Mouse (Mus musculus): ENCODE data around the gene Dram1. TPM values are rescaled to one million over a fixed set of nuclear protein-coding genes. Genes with fewer than 3 reads are reported as not detected.

Gene Dram1
- polyA plus RNA-seq, 1 experiment from 2014 or later = 0.62 TPM

DNA sequence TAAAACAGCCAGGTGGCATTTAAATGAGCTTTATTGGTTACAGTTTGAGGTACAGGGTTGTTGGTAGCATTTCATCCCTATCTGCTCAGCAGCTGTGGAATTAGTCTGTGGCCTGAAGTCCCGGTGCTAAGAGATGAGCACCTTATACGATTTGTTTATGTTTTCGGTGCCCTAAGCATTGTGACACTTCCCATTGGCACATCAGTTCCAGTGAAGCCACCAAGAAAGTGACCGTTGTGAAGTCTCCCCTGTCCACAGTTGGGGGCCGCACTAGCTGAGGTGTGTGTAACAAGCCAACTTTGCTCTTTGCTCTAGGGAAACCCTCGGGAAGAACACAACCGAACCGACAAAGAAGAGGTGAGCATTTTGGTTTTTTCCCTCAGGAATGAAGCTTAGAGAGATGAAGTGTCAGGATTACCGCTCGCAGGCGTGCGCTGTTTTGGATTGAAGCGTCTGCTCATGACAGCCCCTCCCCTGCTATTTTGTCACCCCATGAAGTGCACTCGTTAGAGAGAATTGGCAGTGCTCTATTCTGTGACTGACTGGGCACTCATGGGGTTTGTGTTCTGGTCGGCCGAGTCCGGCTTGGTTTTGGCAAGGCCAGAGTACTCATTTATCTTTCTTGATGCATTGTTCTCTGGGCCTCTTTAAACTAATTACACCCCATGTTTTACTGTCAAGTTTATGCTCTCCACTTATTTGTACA lies 33.6 kb upstream of the Dram1 start:
- H3K9me3 ChIP-seq (replicated peaks; ENCODE audit: control insufficient read depth, low read length) = no peaks in the 10 kb centered on the region
- no peaks in the 10 kb centered on the region for H3K36me3 ChIP-seq (replicated peaks; ENCODE audit: control insufficient read depth, insufficient read depth, low read depth, low read length)
- no peak overlapping the region for H3K4me3 ChIP-seq (ENCODE audit: low read depth, low read length)
- no peak overlapping the region for H3K27ac ChIP-seq (replicated peaks; ENCODE audit: low read depth, low read length)
- H3K27me3 ChIP-seq (ENCODE audit: control insufficient read depth, insufficient read depth, low read length) = no peaks in the 10 kb centered on the region
- 81% methylated on average over 17 of the region's 17 CpGs for WGBS
- DNase-seq (ENCODE audit: low spot score) (no peak), ATAC-seq (replicated peaks; ENCODE audit: insufficient number of reproducible peaks, low FRiP score, low TSS enrichment, low read depth) (no peak)
- H3K9ac ChIP-seq (replicated peaks; ENCODE audit: low read length) = no peak overlapping the region
- no peak overlapping the region for H3K4me2 ChIP-seq (ENCODE audit: low read depth, low read length)
- no peaks in the 10 kb centered on the region for H3K4me1 ChIP-seq (ENCODE audit: control insufficient read depth, insufficient read depth, low read length)

DNA sequence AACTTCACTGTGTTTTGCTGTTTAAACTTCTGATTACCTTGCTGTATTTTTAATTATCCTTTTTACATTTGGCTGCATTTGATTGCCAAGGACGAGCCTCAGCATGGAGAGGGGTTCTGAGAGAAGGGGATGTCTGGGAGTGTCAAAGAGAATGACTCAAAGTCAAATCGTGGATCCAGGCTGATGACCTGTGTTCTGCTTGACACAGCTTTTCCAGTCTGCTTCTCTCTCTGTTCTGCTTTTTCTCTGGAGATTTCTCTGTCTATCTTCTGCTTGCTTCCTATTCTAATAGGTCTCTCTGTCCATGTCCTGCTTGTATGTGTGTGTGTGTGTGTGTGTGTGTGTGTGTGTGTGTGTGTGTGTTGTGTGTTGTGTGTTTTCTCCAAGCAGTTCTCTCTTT lies 30.9 kb upstream of the Dram1 start:
- no peak overlapping the region for H3K4me2 ChIP-seq (ENCODE audit: low read depth, low read length)
- no peaks in the 10 kb centered on the region for H3K9me3 ChIP-seq (replicated peaks; ENCODE audit: control insufficient read depth, low read length)
- no peak for DNase-seq (ENCODE audit: low spot score)
- no peak for ATAC-seq (replicated peaks; ENCODE audit: insufficient number of reproducible peaks, low FRiP score, low TSS enrichment, low read depth)
- H3K27me3 ChIP-seq (ENCODE audit: control insufficient read depth, insufficient read depth, low read length) = no peaks in the 10 kb centered on the region
- H3K9ac ChIP-seq (replicated peaks; ENCODE audit: low read length) = no peak overlapping the region
- H3K27ac ChIP-seq (replicated peaks; ENCODE audit: low read depth, low read length) = no peak overlapping the region
- H3K36me3 ChIP-seq (replicated peaks; ENCODE audit: control insufficient read depth, insufficient read depth, low read depth, low read length) = no peaks in the 10 kb centered on the region
- 73% methylated on average over 2 of the region's 2 CpGs for WGBS
- no peaks in the 10 kb centered on the region for H3K4me1 ChIP-seq (ENCODE audit: control insufficient read depth, insufficient read depth, low read length)
- H3K4me3 ChIP-seq (ENCODE audit: low read depth, low read length) = no peak overlapping the region

DNA sequence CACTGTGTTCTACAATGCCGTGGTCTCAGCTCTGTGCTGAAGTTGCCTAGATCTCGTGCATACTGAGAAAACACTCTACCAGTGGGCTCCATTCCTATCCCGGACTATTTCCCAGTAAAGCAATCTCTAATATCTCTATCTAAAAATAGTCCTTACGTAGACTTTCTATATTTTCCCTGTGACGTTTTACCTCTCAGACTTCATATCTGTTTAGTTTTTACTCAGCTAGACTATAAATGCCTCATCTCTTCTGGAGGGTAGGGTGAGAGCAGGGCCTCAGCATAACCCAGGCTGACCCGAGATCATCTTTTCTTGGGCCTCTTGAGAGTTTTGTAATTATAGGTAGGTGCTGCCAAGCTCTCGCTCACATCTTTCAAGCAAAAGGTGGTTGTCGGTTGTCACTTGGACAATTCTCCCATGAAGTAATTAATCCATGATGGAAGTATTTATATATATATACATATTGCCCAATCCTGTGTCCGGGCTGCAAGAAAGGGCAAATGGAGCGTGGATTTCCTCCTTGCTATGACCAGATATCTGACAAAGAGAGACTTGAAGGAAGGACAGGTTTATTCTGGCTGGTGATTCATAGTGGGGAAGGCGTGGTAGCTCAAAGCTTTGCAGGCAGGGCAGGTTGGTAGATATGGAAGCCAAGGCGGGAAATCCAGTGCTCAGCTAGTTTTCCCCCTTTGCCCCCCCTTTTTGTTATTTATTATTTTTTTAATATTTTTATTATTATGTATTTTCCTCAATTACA lies 29.2 kb upstream of the Dram1 start:
- Histone ChIP-seq H3K4me2 (ENCODE audit: low read depth, low read length) (no peak overlapping the region), H3K4me1 (ENCODE audit: control insufficient read depth, insufficient read depth, low read length) (no peaks in the 10 kb centered on the region), H3K4me3 (ENCODE audit: low read depth, low read length) (no peak overlapping the region), H3K36me3 (replicated peaks; ENCODE audit: control insufficient read depth, insufficient read depth, low read depth, low read length) (no peaks in the 10 kb centered on the region), H3K9ac (replicated peaks; ENCODE audit: low read length) (no peak overlapping the region), H3K9me3 (replicated peaks; ENCODE audit: control insufficient read depth, low read length) (no peaks in the 10 kb centered on the region), H3K27me3 (ENCODE audit: control insufficient read depth, insufficient read depth, low read length) (no peaks in the 10 kb centered on the region), H3K27ac (replicated peaks; ENCODE audit: low read depth, low read length) (no peak overlapping the region)
- 90% methylated on average over 12 of the region's 12 CpGs for WGBS
- no peak for DNase-seq (ENCODE audit: low spot score)
- no peak for ATAC-seq (replicated peaks; ENCODE audit: insufficient number of reproducible peaks, low FRiP score, low TSS enrichment, low read depth)

- H3K27me3 ChIP-seq (ENCODE audit: control insufficient read depth, insufficient read depth, low read length) = no peaks in the 10 kb centered on the region
- ATAC-seq (replicated peaks; ENCODE audit: insufficient number of reproducible peaks, low FRiP score, low TSS enrichment, low read depth) (no peak), DNase-seq (ENCODE audit: low spot score) (no peak)
- H3K4me3 ChIP-seq (ENCODE audit: low read depth, low read length) = no peak overlapping the region
- H3K4me1 ChIP-seq (ENCODE audit: control insufficient read depth, insufficient read depth, low read length) = no peaks in the 10 kb centered on the region
- H3K4me2 ChIP-seq (ENCODE audit: low read depth, low read length) = no peak overlapping the region
- H3K36me3 ChIP-seq (replicated peaks; ENCODE audit: control insufficient read depth, insufficient read depth, low read depth, low read length) = no peaks in the 10 kb centered on the region
- no peak overlapping the region for H3K27ac ChIP-seq (replicated peaks; ENCODE audit: low read depth, low read length)
- H3K9ac ChIP-seq (replicated peaks; ENCODE audit: low read length) = no peak overlapping the region
- H3K9me3 ChIP-seq (replicated peaks; ENCODE audit: control insufficient read depth, low read length) = no peaks in the 10 kb centered on the region
- WGBS = 86% methylated on average over 7 of the region's 7 CpGs
Observed at GRCm38 (mm10) chr10:88405812-88406211, 26.9 kb upstream of the Dram1 start.

DNA sequence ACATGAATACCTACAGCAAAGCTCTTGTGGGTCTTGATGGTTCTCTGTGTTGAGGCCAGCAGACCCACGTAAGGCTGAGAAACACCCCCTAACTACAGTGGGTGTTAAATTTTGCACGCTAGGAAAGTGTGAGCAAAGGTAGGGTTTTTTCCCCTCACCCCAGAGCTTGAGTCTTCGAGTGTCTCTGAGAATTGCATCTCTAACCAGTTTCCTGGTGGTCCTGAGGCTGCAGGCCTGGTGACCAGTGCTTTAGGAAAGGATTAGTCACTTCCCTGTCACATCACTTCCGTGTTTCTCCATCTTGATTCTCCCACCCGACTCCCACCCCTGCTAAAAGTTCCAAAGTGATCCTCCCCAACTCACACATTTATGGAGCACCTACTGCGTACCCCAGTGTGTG lies 25.3 kb upstream of the Dram1 start:
- DNase-seq (ENCODE audit: low spot score) (no peak), ATAC-seq (replicated peaks; ENCODE audit: insufficient number of reproducible peaks, low FRiP score, low TSS enrichment, low read depth) (no peak)
- Histone ChIP-seq H3K9me3 (replicated peaks; ENCODE audit: control insufficient read depth, low read length) (no peaks in the 10 kb centered on the region), H3K36me3 (replicated peaks; ENCODE audit: control insufficient read depth, insufficient read depth, low read depth, low read length) (no peaks in the 10 kb centered on the region), H3K27me3 (ENCODE audit: control insufficient read depth, insufficient read depth, low read length) (no peaks in the 10 kb centered on the region), H3K4me1 (ENCODE audit: control insufficient read depth, insufficient read depth, low read length) (no peaks in the 10 kb centered on the region), H3K27ac (replicated peaks; ENCODE audit: low read depth, low read length) (no peak overlapping the region), H3K4me2 (ENCODE audit: low read depth, low read length) (no peak overlapping the region), H3K9ac (replicated peaks; ENCODE audit: low read length) (no peak overlapping the region), H3K4me3 (ENCODE audit: low read depth, low read length) (no peak overlapping the region)
- 89% methylated on average over 6 of the region's 6 CpGs for WGBS

GRCm38 (mm10) chr10:88403021-88403420 lies 24.1 kb upstream of the Dram1 start:
- Histone ChIP-seq H3K27me3 (ENCODE audit: control insufficient read depth, insufficient read depth, low read length) (no peaks in the 10 kb centered on the region), H3K9me3 (replicated peaks; ENCODE audit: control insufficient read depth, low read length) (no peaks in the 10 kb centered on the region), H3K4me1 (ENCODE audit: control insufficient read depth, insufficient read depth, low read length) (no peaks in the 10 kb centered on the region), H3K9ac (replicated peaks; ENCODE audit: low read length) (no peak overlapping the region), H3K27ac (replicated peaks; ENCODE audit: low read depth, low read length) (no peak overlapping the region), H3K4me2 (ENCODE audit: low read depth, low read length) (no peak overlapping the region), H3K36me3 (replicated peaks; ENCODE audit: control insufficient read depth, insufficient read depth, low read depth, low read length) (no peaks in the 10 kb centered on the region), H3K4me3 (ENCODE audit: low read depth, low read length) (no peak overlapping the region)
- DNase-seq (ENCODE audit: low spot score) = no peak
- no peak for ATAC-seq (replicated peaks; ENCODE audit: insufficient number of reproducible peaks, low FRiP score, low TSS enrichment, low read depth)
- WGBS = 94% methylated on average over 4 of the region's 4 CpGs

DNA sequence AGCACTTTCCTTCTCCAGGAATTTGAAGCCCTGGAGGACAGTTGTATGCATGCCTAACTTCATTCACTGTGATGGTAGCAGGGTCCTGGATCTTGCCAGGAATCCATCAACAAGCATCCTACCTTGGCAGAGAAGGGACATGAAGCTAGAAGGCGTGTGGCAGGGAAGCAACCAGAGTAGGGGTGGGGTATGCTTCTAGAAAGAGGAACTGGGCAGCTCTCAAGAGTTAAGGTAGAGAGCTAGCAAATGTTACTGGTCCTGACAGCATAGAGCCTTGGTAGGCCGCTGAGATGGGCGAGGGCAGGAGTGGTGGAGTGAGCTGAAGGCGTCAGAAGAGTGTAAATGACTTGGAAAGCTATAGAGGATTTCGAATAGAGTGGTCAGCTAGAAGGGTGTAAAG lies 20.4 kb upstream of the Dram1 start:
- WGBS = 90% methylated on average over 5 of the region's 5 CpGs
- H3K36me3 ChIP-seq (replicated peaks; ENCODE audit: control insufficient read depth, insufficient read depth, low read depth, low read length) = no peaks in the 10 kb centered on the region
- no peaks in the 10 kb centered on the region for H3K27me3 ChIP-seq (ENCODE audit: control insufficient read depth, insufficient read depth, low read length)
- no peaks in the 10 kb centered on the region for H3K9me3 ChIP-seq (replicated peaks; ENCODE audit: control insufficient read depth, low read length)
- H3K9ac ChIP-seq (replicated peaks; ENCODE audit: low read length) = no peak overlapping the region
- no peak overlapping the region for H3K4me2 ChIP-seq (ENCODE audit: low read depth, low read length)
- H3K4me3 ChIP-seq (ENCODE audit: low read depth, low read length) = no peak overlapping the region
- no peak for DNase-seq (ENCODE audit: low spot score)
- no peak for ATAC-seq (replicated peaks; ENCODE audit: insufficient number of reproducible peaks, low FRiP score, low TSS enrichment, low read depth)
- H3K27ac ChIP-seq (replicated peaks; ENCODE audit: low read depth, low read length) = no peak overlapping the region
- H3K4me1 ChIP-seq (ENCODE audit: control insufficient read depth, insufficient read depth, low read length) = no peaks in the 10 kb centered on the region

GRCm38 (mm10) chr10:88398668-88399243 lies 19.9 kb upstream of the Dram1 start:
- Histone ChIP-seq H3K9me3 (replicated peaks; ENCODE audit: control insufficient read depth, low read length) (no peaks in the 10 kb centered on the region), H3K36me3 (replicated peaks; ENCODE audit: control insufficient read depth, insufficient read depth, low read depth, low read length) (no peaks in the 10 kb centered on the region), H3K4me1 (ENCODE audit: control insufficient read depth, insufficient read depth, low read length) (no peaks in the 10 kb centered on the region), H3K4me3 (ENCODE audit: low read depth, low read length) (no peak overlapping the region), H3K9ac (replicated peaks; ENCODE audit: low read length) (no peak overlapping the region), H3K4me2 (ENCODE audit: low read depth, low read length) (no peak overlapping the region), H3K27ac (replicated peaks; ENCODE audit: low read depth, low read length) (no peak overlapping the region), H3K27me3 (ENCODE audit: control insufficient read depth, insufficient read depth, low read length) (no peaks in the 10 kb centered on the region)
- DNase-seq (ENCODE audit: low spot score) (no peak), ATAC-seq (replicated peaks; ENCODE audit: insufficient number of reproducible peaks, low FRiP score, low TSS enrichment, low read depth) (no peak)
- whole genome bisulfite sequencing = 86% methylated on average over 6 of the region's 6 CpGs

Data from embryonic facial prominence, embryonic 11.5 days (tissue).